Mouse (Mus musculus) thymus, postnatal 14 days (tissue): ENCODE data around the gene Olfr92.
"Not testable (repeated sequence)": the region's sequence is repeated elsewhere in the genome, so short reads cannot be mapped to it uniquely, and the experiment has no call there.

Source experiments
- DNase-seq: peaks from one replicate; pipeline ENCODE4 v3.0.0; 2021

Olfr92 gene

GRCm38 (mm10) chr17:37119988-37120387, at the start of gene Olfr92:
Olfr92 (minus strand) TSS chr17:37120088.
- no peak for DNase-seq

DNA sequence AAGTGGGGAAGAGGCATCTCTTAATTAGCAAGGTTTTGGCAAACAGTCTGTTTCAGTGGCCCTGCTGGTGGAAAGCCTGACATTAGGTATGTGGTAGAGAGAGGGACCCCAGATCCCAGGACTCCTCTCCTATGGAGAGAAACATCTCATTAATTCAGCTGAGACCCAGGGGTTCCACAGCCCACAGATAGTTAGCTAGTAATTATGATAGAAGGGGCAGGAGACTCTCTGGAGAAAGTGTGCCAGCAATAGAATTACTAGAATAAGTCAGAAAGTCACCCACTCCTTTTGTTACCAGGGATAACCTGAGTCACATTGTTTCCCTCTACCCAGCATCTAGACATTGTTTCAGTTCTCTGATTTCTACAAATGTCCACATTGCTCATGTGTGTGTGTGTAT, 41.5 kb upstream of the Olfr92 start, which contains the start of gene Olfr93:
Gene Olfr93, minus strand, starts transcription at position 101 of the 400 bp plus-strand sequence.
- DNase-seq, result no peak

DNA sequence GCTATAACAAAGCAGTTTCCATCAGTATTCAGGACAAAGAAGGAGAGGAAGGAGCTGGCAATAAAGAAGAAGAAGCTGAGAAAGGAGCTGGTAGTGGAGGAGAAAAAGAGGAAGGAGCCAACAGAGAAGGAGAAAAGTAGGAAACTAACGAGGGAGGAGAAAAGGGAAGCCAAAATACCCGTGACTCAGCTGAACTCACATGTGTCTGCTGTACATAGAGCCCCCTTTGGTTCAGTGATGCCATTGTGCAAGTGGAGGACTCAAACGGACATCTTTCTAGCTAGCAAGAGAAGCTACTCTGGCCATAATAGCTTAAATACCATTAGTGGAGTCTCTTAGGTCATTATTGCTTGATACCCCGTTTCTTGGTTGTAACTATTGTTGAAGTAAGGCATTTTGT, 11.5 kb upstream of the Olfr92 start:
- DNase-seq, result not testable (repeated sequence)

GRCm38 (mm10) chr17:37098178-37098577, 21.7 kb downstream of the Olfr92 start, which contains the start of gene Olfr91:
Olfr91 (minus strand) TSS chr17:37098278.
- DNase-seq, result no peak

- no peak for DNase-seq
These were observed 26.6 kb downstream of the Olfr92 start for GRCm38 (mm10) chr17:37093289-37093688.

DNA sequence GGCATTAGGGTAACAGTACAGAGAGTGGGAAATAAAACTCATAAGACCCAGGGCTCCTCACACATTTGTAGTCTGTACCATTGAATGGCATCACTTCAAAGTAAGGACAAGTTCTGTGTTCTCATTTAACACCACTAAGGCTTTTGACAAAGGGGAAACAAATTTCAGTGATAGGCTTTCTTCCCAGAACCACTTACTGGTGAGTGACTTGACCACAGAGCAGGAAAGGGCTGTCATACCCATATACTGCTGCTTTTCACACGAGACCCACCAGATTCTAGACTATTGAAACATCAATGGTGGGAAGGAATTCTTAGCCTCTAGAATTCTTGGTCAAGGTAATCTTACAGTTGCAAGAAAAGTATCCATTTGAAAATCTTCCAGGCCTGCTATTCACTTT, 27.7 kb downstream of the Olfr92 start:
- DNase-seq, result no peak

- DNase-seq, result no peak
These were observed 31.5 kb downstream of the Olfr92 start, which contains the start of gene Olfr90 for GRCm38 (mm10) chr17:37088399-37088798. Olfr90 (minus strand) TSS chr17:37088499.

DNA sequence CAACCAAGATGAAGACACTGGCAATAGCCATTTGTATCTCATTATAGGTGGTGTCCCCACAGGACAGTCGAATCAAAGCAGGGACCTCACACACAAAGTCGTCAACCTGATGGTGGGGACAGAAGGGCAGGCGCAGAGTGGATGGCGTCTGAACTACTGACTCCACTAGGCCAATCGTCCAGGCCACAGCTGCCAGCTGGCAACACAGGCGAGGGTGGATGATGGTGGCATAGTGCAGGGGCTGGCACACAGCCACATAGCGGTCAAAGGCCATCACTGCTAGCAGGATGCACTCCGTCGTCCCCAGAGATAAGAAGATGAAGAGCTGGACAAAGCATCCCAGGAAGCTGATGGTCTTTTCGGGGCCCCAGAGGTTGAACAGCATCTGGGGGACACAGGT, 34.3 kb downstream of the Olfr92 start:
- no peak for DNase-seq

DNA sequence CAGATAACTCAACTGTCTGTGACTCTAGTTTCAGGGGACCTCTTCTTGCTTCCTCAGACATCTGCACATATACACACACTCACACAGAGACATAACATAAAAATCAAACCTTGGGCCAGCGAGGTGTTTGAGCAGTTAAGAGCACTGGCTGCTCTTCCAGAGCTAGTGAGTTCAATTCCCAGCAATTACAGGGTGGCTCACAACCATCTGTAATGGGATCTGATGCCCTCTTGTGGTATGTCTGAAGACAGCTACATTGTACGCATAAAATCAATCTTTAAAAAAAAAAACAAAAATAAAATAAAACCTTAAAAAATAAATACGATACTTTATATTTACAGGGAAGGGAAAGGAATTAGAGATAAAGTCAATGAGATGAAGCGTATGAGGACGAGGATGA, 35.3 kb downstream of the Olfr92 start:
- DNase-seq, result no peak

DNA sequence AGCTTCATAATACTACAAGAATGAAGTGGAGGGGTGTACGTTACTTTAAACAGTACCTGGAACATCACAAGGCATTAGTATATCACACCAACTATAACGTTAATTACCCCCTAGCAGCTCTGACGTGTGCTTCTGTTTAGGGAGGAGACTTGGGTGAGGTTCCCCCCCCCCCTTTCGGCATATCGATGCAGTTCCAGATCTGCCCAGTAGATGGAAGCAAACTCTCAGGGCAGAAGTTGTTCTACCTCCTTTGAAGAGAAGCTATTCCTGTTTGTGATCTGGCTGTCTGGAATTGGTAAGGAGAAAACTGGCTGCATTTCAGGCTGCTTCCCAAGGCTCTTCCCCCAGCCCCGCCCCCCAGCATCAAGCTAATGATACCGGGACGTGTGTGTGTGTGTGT, 36.6 kb downstream of the Olfr92 start:
- peak; percentile 45 for DNase-seq

DNA sequence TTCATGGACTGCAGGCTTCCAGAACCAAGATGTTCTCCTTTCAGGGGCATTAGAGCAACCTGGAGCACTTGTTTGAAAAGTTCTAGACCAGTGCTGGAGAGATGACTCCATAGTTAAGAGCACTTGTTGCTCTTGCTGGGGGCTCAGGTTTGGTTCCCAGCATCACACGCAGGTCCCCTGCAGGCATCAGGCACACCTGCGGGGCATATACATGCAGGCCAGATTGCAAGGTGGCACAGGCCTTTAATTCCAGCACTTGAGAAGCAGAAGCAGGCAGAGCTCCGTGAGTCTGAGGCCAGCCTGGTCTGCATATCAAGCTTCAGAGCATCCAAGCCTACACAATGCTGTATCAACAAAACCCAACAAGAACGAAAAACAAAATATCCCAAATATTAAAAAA, 38.2 kb downstream of the Olfr92 start:
- DNase-seq, result no peak

DNA sequence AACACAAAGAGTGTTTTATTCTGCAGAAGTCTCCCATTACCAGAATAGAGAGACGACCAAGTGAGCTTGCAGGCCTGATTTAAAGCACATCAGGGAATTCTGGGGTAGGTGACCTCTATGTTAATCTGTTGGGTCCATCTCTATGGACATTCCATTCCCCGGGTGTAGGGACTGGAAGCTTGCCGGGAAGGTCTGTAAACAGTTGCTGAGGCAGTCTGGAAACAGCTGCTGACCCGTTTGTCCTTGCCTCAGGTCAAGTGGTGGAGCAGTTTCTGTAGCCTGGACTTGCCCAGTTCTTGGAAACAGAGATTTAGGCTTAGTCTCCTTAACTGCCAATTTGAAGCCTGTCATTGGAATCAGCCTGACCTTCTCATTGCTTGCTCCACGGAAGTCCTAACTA, 39.8 kb downstream of the Olfr92 start:
- no peak for DNase-seq

DNA sequence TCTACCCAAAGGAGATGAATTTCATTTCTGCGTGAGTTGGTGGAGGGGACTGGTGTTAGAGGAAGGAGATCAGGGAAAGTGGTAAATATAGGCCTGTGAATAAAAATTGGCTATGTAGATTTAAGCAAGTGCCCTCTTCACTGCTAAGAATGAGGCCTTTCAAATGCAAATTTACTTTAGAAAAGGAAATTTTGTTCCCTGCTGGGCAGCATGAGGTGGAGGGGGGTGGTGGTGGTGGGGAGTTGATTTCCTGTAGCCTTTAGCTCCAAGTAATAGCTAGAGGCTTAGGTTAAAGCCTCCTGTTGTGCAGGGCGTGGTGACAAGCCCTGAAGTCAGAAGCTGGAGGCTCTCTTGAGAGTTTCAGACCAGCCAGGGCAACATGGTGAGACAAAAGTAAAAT, 40.9 kb downstream of the Olfr92 start:
- no peak for DNase-seq

- no peak for DNase-seq
These were observed 41.7 kb downstream of the Olfr92 start for GRCm38 (mm10) chr17:37078193-37078592.

GRCm38 (mm10) chr17:37075766-37076165, 44.1 kb downstream of the Olfr92 start:
- no peak for DNase-seq

- no peak for DNase-seq
These were observed 44.7 kb downstream of the Olfr92 start for GRCm38 (mm10) chr17:37075181-37075580.

DNA sequence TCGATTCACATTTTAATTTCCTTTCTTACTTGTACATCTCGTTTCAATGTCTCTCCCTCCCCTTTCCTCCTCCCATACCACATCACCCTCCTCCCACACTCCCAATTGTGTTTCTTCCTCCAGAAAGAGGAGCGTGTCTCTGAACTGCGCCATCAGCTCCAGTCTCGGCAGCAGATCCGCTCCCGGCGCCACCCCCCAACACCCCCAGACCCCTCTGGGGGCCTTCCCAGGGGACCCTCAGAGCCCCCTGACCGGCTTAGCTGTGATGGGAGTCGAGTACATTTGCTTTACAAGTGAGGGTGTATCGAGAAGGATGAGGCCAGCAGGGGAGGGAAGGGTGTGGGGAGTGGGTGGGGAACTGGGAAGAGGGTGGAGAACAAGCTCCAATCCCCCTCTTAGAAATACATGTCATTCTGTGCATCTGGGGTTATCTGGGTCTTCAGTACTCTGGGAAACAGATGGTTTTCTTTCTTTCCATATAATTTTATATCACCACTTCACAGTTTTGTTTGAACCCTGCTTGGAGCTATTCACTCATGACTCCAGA, 47.1 kb downstream of the Olfr92 start:
- no peak for DNase-seq

- no peak for DNase-seq
These were observed 47.7 kb downstream of the Olfr92 start for GRCm38 (mm10) chr17:37072080-37072729.

DNA sequence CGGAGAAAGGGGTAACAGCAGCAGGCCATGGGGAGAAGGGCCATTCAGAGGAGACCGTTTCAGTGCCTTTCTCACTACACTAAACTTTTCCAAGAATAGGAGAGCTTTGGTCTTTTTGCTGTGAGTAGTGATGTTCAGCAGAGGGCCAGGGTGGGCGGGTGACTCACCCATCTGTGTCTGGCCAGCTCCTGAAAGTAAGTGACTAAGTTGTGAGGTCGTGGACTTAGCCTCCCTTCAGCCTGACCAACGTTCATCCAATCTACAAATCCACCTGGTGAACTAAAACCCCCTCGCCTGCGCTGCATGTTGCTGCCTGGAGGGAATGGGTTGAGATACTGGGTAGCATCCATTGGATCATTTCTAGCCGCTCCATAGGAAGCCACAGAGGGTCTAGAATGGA, 49.8 kb downstream of the Olfr92 start:
- no peak for DNase-seq

GRCm38 (mm10) chr17:37067861-37068260, 52.0 kb downstream of the Olfr92 start:
- DNase-seq, result no peak

DNA sequence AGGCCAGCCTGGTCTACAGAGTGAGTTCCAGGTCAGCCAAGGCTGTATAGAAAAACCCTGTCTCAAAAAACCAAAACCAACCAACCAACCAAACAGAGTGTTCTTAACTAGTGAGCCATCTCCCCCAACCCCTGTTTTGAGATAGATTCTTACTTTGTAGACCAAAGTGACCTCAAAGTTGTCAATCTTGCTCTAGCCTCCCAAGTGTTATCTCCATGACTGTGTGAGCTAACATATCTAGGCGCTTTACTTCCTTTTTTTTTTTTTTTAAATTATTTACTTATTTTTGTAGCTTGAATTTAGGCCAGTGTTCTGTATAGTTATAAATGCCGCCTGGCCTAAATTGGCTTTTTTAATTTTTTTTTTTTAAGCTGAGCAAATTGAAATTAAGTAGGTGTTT, 53.9 kb downstream of the Olfr92 start:
- no peak for DNase-seq

- DNase-seq, result no peak
These were observed 56.0 kb downstream of the Olfr92 start for GRCm38 (mm10) chr17:37063686-37064495.

GRCm38 (mm10) chr17:37063063-37063462, 56.8 kb downstream of the Olfr92 start:
- no peak for DNase-seq

GRCm38 (mm10) chr17:37062101-37062641, 57.7 kb downstream of the Olfr92 start:
- DNase-seq, result no peak
